Mouse (Mus musculus) frontal cortex, postnatal 10 days (tissue): ENCODE results near the gene Otud3.

Experiments used
- DNase-seq, 2 experiments: peaks; one replicate each; pipeline ENCODE4 v3.0.0; 2022; ENCODE audit warnings: low spot score in 2 of 2, mixed read lengths in 1 of 2

The Otud3 gene

DNA sequence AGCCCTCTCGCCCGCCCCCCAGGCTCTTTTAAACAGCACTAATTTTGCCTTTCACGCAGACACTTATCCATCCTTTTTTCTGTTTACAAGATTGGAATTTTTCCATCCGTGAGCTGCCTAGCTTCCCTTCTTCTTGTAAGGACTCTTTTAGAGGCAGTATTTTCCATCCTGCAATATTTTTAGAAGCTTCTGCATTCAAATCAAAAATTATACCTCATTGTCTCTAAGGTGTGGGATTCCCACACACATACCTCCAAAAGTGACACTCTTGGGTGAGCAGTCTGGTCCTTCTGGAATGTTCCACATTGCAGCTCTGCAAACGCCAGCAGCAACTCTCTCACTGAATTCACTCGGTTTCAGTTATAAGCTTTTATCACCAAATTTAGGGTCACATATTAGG lies 60.8 kb downstream of the Otud3 start:
- no peak for DNase-seq

DNA sequence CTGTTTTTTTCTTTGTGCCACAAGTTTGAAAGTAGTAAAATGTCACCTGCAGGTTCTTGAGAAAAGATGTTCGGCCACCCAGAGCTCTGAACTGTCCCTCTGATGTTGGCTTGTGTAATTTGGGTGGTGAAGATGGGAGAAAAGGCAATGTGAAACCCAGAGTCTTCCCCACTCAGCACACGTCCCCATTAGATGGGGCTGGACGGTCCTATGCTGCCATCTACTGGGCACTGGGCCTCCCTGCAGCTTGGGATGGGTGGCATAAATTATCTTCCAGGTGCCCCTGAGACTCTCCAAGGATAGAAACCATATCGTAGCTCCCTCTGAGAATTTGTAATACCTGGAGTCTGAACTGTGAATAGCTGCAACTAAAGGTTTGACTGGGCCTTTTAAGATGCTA lies 62.3 kb downstream of the Otud3 start:
- DNase-seq, result peak; percentile 62 to 83
